Mouse (Mus musculus) kidney, postnatal 10 days (tissue): Measurements from ENCODE around the gene Zfp354c.

Experiments
- DNase-seq: peaks from one replicate; pipeline ENCODE4 v3.0.0; 2021; ENCODE audit warnings: mixed read lengths

Gene Zfp354c

DNA sequence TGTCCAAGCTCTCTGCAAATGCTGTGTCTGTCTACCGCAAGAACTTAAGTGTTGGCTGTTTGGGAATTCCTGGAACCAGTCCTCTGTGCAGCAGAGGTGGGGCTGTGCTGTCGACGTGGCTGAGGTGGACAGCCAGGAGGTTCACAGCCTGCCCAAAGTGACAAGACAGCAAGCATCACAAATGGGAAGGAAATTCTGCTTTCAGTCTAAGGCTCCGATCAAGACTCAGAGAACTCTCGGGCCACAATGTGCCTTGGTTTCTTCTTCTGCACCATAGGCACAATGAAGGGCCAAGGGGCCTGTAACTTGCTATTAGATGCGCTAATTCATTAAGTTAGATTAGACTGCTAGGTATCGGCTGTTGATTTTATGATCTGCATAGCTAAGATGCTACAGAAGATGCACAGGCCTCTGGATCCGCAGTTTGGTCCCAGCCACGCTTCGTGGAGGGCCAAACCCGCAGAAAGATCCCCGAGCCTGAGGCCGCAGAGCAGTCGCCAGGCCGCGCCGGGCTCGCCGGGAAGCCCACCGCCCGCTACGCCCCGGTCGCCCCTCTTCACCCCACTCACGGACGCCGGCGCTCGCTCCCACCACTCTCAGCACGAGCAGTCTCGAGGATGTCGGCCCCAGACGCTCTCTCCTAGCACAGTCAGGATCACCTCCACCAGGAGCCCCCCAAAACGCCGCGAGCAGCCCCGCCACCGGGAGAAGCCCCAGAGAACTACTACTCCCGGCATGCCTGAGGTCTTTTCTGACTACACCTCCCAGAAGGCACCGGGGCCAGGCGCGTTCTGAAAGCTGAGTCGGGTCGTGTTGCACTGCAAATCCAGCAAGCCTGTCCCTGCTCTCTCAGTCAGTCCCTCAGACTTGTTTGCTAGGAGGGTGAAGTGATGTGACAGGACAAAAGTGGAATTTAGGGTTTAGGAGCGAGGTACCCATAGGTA lies at the start of gene Zfp354c:
Gene Zfp354c (minus strand): TSS at position 715 of the 944 bp plus-strand sequence.
- peak; percentile 91 for DNase-seq

GRCm38 (mm10) chr11:50850989-50851601 lies 23.6 kb upstream of the Zfp354c start:
- peak; percentile 33 for DNase-seq

DNA sequence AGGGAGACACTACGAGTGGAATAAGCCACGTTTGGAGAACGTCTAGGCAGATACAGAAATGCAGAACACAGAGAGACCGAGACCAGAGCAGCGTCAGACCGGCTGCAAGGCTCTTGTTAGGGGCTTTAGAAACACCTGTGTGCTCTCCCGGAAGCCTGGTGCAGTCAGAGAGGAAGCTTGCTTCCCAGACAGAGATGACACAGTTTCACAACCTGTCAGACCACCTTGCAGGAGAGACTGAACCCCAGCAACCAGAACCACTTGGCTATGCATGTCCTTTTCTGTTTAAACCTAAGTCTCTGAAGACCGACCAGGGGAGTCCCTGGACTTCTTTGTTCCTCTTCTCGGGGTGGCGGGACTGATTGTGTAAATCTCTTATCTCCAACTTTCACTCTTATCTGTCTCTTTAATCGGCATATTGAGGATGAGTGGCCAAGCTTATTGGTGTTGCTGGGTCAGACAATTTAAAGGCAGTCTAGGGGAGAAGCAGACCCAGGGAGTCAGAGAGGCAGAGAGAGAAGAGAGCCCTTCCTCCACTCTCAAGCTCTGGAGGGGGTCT lies 22.7 kb upstream of the Zfp354c start, which contains the start of gene Grm6:
Gene Grm6 (plus strand): TSS at position 509 of the 559 bp plus-strand sequence.
- DNase-seq, result no peak

DNA sequence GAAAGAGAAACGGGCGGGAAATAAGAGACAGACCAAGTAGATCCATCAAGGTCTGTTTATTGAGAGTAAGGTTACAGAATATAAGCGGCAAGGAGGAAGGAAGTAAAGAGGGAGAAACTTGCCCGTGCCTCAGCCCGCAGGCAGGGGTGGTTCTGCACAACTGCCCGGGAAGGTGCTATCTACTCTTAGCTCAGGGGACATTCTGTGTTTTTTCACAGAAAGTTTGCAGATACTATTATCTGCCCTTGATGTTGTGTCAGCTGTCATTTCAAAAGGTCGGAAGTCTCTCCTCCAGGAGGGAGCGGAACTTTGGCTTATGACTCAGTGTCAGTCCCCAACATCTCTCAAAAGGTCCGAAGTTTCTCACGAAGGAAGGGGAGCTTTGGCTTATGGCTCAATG lies 21.8 kb upstream of the Zfp354c start:
- DNase-seq, result no peak

DNA sequence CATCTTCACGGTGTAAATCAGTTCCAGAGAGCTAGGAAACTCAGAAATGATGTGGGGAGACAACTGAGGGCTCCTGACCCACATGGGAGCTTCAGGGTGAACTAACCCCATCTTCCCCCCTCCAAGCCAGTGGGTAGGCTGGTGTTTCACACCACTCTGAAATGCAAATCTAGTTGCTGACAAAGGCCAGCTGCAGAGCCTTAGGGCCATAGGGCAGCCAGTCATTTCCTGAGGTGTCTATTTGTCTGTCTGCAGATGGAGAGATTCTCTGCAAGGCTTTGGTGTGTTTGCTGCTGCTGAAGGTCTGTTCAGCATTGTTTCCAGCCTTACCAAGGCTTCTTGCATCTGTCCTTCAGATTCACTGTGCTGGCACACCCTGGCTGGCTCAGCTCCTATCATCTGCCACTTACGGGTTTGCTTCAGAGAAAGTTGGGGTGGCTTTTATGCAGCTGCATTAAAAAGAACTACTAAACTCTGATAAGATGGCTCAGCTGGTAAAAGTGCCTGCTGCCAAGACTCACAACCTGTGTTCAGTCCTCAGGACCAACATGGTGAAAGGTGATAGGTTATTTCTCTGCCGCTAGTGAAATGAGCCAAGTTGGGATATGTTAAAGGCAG lies 21.1 kb upstream of the Zfp354c start:
- no peak for DNase-seq

GRCm38 (mm10) chr11:50847047-50847446 lies 19.5 kb upstream of the Zfp354c start:
- DNase-seq, result peak; percentile 22

DNA sequence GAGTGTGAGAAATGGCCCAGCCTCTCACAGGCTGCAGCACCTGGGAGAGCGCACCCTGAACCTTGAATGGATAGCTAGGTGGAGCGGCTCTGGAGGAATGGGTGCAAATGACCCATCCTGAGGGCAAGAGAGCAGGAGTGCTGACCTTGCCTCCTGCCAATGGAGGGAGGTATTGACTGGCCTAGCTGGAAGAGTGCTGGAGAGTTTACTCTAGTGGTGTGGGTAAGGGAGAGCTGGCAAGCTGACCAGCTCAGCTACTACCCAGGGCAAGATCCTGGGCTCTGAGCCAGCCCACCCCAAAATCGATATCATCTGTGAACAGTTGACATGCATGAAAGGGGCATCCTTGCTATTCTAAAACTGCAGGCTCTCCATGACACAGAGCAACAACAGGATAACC lies 18.4 kb upstream of the Zfp354c start:
- DNase-seq, result no peak

GRCm38 (mm10) chr11:50841023-50841735 lies 13.7 kb upstream of the Zfp354c start, which contains the start of gene Zfp879:
Gene Zfp879 (minus strand): TSS chr11:50841552.
- DNase-seq, result peak; percentile 94

GRCm38 (mm10) chr11:50835727-50836126 lies 8.2 kb upstream of the Zfp354c start:
- no peak for DNase-seq

DNA sequence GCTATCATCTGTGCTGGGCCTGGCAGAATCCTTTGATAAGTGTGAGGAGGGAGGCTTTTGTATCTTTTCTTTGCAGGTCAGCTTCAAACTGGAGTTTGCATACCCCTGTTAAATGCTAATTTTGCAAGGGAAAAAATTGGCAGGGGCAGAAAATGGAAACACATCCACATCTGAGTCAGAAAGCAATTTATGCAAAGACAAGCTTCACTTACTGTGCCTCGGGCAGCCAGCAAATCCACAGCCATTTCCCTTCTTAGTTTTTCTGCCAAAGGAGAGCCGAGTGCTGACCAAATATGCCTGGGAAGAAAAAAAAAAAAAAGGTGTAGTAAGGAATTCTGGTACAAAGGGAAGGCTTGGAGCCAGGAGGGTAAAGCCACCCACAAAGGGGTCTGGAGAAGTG lies 1.3 kb downstream of the Zfp354c start:
- DNase-seq, result no peak

DNA sequence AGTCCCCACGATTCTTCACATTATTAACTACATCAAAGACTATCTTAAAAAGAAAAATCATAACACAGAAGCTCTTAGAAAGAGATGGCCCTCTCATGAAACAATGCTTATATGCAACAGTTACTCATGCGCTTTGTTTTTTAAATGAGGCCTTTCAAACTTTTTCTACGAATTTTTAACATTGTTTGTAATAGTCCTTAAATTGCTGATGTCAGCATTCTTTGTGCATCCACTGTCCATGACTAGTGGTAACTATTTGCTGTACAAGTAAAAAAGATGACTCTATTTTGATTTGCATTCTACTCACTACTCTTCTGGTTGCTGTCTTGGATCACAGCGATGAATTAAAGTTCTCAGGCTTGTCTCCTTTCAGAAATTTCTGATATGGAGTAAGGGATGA lies 13.3 kb downstream of the Zfp354c start:
- DNase-seq, result no peak

DNA sequence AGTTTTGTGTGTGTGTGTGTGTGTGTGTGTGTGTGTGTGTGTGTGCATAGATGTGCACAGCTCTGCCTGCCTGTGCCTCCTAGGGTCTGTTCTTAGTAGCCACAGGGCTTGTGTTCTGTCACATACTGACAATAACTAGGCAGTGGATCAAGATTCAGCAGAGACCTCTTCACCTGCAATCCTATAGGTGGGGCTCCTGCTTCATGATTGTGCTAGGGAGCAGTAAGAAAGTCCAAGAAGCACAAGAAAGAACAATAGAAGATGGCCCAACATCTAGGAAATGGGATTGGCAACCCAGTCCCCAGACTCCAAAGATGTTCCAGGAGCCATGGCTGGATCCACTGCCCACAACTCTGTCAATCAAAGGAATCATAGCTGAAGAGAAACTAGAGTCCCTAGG lies 28.7 kb downstream of the Zfp354c start:
- DNase-seq, result no peak

GRCm38 (mm10) chr11:50797674-50798073 lies 29.9 kb downstream of the Zfp354c start:
- DNase-seq, result no peak

DNA sequence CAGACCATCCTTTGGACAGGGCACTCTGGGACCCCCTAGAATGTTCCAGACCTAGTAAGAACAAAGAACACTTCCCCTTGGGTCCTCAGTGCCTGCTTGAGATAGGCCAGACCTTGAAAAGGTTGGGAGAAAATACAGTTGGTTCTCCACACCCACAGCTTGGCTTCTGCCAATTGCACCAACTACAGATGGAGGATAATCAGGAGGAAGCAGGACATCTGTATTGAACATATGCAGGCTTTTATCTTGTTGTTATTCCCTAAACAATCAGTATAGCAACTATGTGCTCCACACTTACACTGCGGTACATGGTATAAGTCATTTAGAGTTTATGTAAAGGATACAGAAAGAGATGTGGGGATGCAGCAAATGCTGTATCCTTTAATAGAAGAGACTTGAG lies 56.5 kb downstream of the Zfp354c start:
- DNase-seq, result no peak

GRCm38 (mm10) chr11:50768995-50769749 lies 58.4 kb downstream of the Zfp354c start:
- peak; percentile 94 for DNase-seq

DNA sequence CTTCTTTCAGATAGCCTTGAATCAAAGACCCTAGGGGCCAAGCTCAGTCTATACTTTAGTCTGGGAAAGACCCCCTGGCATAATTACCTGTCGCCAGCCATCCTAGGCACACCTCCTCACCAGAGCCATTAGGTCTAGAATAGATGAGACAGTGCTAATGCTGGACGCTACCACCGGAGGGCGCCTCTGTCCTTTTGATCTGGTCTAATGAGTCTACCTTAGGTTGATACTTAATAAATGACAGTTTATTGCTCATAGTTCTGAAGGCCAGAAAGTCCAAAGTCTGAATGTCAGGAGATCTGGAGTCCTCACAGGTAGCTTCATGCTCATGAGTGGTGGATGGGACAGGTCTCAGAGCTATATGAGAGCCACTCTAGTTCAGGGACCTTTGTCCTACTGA lies 60.5 kb downstream of the Zfp354c start:
- DNase-seq, result peak; percentile 65

GRCm38 (mm10) chr11:50766461-50766860 lies 61.1 kb downstream of the Zfp354c start:
- no peak for DNase-seq
